Mouse (Mus musculus) MEL (cell line): ENCODE measurements around the gene Parp2. TPM values are rescaled to one million over a fixed set of nuclear protein-coding genes. Genes with fewer than 3 reads are reported as not detected.

ENCODE experiments used
- DNase-seq: peaks from one replicate; pipeline ENCODE4 v3.0.0; 2011; ENCODE audit warnings: low read depth, low spot score
- H3K27ac ChIP-seq: 2 replicates; pipeline ENCODE4 v1.5.1; 2012; ENCODE audit warnings: low read depth, mild to moderate bottlenecking, control low read depth, low read length, moderate library complexity; ENCODE audit not compliant: control insufficient read depth
- H3K27me3 ChIP-seq, 2 experiments: fragments of 150-350 bp in 1 of 2; sonication (generic) in 1 of 2; 2 replicates each; pipeline ENCODE4 v1.6.1; 2012; ENCODE audit warnings: low read length in 2 of 2, mild to moderate bottlenecking in 2 of 2, improper control_type of control experiment in 1 of 2, moderate library complexity in 1 of 2; ENCODE audit not compliant: insufficient read depth in 2 of 2, control insufficient read depth in 1 of 2
- H3K36me3 ChIP-seq, 2 experiments: 2 replicates each; pipeline ENCODE4 v1.6.1; 2012 to 2014; ENCODE audit warnings: low read length in 2 of 2, improper control_type of control experiment in 1 of 2, inconsistent platforms in 1 of 2, mild to moderate bottlenecking in 1 of 2; ENCODE audit not compliant: insufficient read depth in 2 of 2, control insufficient read depth in 1 of 2
- H3K4me1 ChIP-seq, 2 experiments: fragments of 150-350 bp in 1 of 2; sonication (generic) in 1 of 2; 2 replicates each; pipeline ENCODE4 v1.6.1; 2012; ENCODE audit warnings: low read length in 2 of 2, improper control_type of control experiment in 1 of 2, mild to moderate bottlenecking in 1 of 2; ENCODE audit not compliant: insufficient read depth in 2 of 2, control insufficient read depth in 1 of 2
- H3K4me3 ChIP-seq, 2 experiments: fragments of 150-350 bp in 1 of 2; sonication (generic) in 1 of 2; 2 replicates each; pipeline ENCODE4 v1.5.1; 2012; ENCODE audit warnings: low read depth in 2 of 2, low read length in 2 of 2, mild to moderate bottlenecking in 2 of 2, moderate library complexity in 2 of 2, control low read depth in 1 of 2, improper control_type of control experiment in 1 of 2; ENCODE audit not compliant: control insufficient read depth in 1 of 2, insufficient read depth in 1 of 2
- H3K79me2 ChIP-seq: 2 replicates; pipeline ENCODE4 v1.6.1; 2012; ENCODE audit warnings: mild to moderate bottlenecking, low read length, moderate library complexity; ENCODE audit not compliant: control insufficient read depth, poor library complexity, insufficient read depth
- H3K9ac ChIP-seq: 2 replicates; pipeline ENCODE4 v1.6.1; 2012; ENCODE audit warnings: low read depth, mild to moderate bottlenecking, control low read depth, low read length, moderate library complexity; ENCODE audit not compliant: control insufficient read depth, poor library complexity, severe bottlenecking
- H3K9me3 ChIP-seq: fragments of 150-350 bp; sonication (generic); replicated peaks from 2 replicates; pipeline ENCODE4 v1.6.1; 2012; ENCODE audit warnings: mild to moderate bottlenecking, low read length, improper control_type of control experiment, moderate library complexity; ENCODE audit not compliant: insufficient read depth
- CTCF ChIP-seq, 3 experiments: IDR thresholded peaks in 2 of 3; conservative IDR thresholded peaks in 1 of 3; 2 replicates each; pipeline ENCODE4 v1.5.1; 2011 to 2012; ENCODE audit warnings: low read length in 3 of 3, low read depth in 2 of 3, mild to moderate bottlenecking in 2 of 3, improper control_type of control experiment in 1 of 3, inconsistent platforms in 1 of 3, mixed read lengths in 1 of 3, moderate library complexity in 1 of 3; ENCODE audit not compliant: control insufficient read depth in 1 of 3, insufficient read depth in 1 of 3, poor library complexity in 1 of 3, severe bottlenecking in 1 of 3
- E2F4 ChIP-seq: IDR thresholded peaks from 2 replicates; pipeline ENCODE4 v1.6.1; 2011; ENCODE audit warnings: low read depth, low read length, improper control_type of control experiment, borderline replicate concordance
- EP300 ChIP-seq, 2 experiments: IDR thresholded peaks; 2 replicates each; pipeline ENCODE4 v1.6.1; 2011; ENCODE audit warnings: improper control_type of control experiment in 2 of 2, low read length in 2 of 2, low read depth in 1 of 2, mild to moderate bottlenecking in 1 of 2
- GATA1 ChIP-seq: IDR thresholded peaks from 2 replicates; pipeline ENCODE4 v1.6.1; 2011; ENCODE audit warnings: low read depth, low read length, improper control_type of control experiment
- HCFC1 ChIP-seq: IDR thresholded peaks from 2 replicates; pipeline ENCODE4 v1.6.1; 2012; ENCODE audit warnings: low read depth, mild to moderate bottlenecking, inconsistent platforms, low read length, improper control_type of control experiment, moderate library complexity
- MAZ ChIP-seq: IDR thresholded peaks from 2 replicates; pipeline ENCODE4 v1.6.1; 2012; ENCODE audit warnings: low read depth, mild to moderate bottlenecking, inconsistent platforms, low read length, improper control_type of control experiment
- MEF2A ChIP-seq: IDR thresholded peaks from 2 replicates; pipeline ENCODE4 v1.6.1; 2014; ENCODE audit warnings: low read depth, mild to moderate bottlenecking, inconsistent platforms, low read length, improper control_type of control experiment; ENCODE audit not compliant: poor library complexity, insufficient replicate concordance, severe bottlenecking; ENCODE audit errors: extremely low read depth
- MYC ChIP-seq: IDR thresholded peaks from 2 replicates; pipeline ENCODE4 v1.6.1; 2011; ENCODE audit warnings: low read depth, mild to moderate bottlenecking, low read length, improper control_type of control experiment, moderate library complexity
- NRF1 ChIP-seq: IDR thresholded peaks from 2 replicates; pipeline ENCODE4 v1.6.1; 2014; ENCODE audit warnings: low read depth, mild to moderate bottlenecking, inconsistent platforms, low read length, improper control_type of control experiment, moderate library complexity; ENCODE audit not compliant: poor library complexity, insufficient read depth, severe bottlenecking
- POLR2A ChIP-seq, 2 experiments: IDR thresholded peaks; 2 replicates each; pipeline ENCODE4 v1.6.1; 2011 to 2012; ENCODE audit warnings: low read length in 2 of 2, mild to moderate bottlenecking in 2 of 2, control low read depth in 1 of 2, improper control_type of control experiment in 1 of 2, low read depth in 1 of 2, moderate library complexity in 1 of 2; ENCODE audit not compliant: control insufficient read depth in 1 of 2, insufficient read depth in 1 of 2, poor library complexity in 1 of 2
- POLR2AphosphoS2 ChIP-seq: IDR thresholded peaks from 2 replicates; pipeline ENCODE4 v1.6.1; 2011; ENCODE audit warnings: low read length, improper control_type of control experiment
- POLR2AphosphoS5 ChIP-seq: IDR thresholded peaks from 2 replicates; pipeline ENCODE4 v1.6.1; 2012; ENCODE audit warnings: low read depth, borderline replicate concordance, mild to moderate bottlenecking, inconsistent platforms, low read length, moderate library complexity, mixed read lengths
- TBP ChIP-seq: IDR thresholded peaks from 2 replicates; pipeline ENCODE4 v1.8.0; 2011; ENCODE audit warnings: low read depth, low read length, improper control_type of control experiment
- USF1 ChIP-seq: IDR thresholded peaks from 2 replicates; pipeline ENCODE4 v1.6.1; 2014; ENCODE audit warnings: low read depth, mild to moderate bottlenecking, inconsistent platforms, low read length, improper control_type of control experiment, moderate library complexity
- ZMIZ1 ChIP-seq: IDR thresholded peaks from 2 replicates; pipeline ENCODE4 v1.6.1; 2012; ENCODE audit warnings: low read depth, mild to moderate bottlenecking, inconsistent platforms, low read length, improper control_type of control experiment, moderate library complexity
- polyA plus RNA-seq, 2 experiments: library from polyadenylated mRNA; stranded (reverse) in 1 of 2; unstranded in 1 of 2; fragments of >175 nt in 1 of 2; fragments of >200 nt in 1 of 2; gene quantifications; 2 replicates each; pipeline versions ENCODE4 v1.2.1 to v1.2.4; 2012; ENCODE audit warnings: low replicate concordance in 2 of 2, low read depth in 1 of 2; ENCODE audit not compliant: insufficient read length in 2 of 2, insufficient read depth in 1 of 2, missing spikeins in 1 of 2
- total RNA-seq: library from RNA; depleted of rRNA; stranded (reverse); fragments of 300-350 nt; gene quantifications from 2 replicates; pipeline ENCODE4 v1.2.3, GENCODE M21; 2012

The Parp2 gene
- total and polyA plus RNA-seq, 3 experiments: 81.1 to 83.2 TPM; not detected in 1

GRCm38 (mm10) chr14:50796464-50796863 is 11.2 kb upstream of the Parp2 start:
- Histone ChIP-seq H3K9me3 (no peaks in the 10 kb centered on the region), H3K27me3 (no peaks in the 10 kb centered on the region), H3K36me3 (peaks cover 13 to 27% of the 10 kb centered on the region in 2 experiments)

GRCm38 (mm10) chr14:50798512-50798911 is 9.1 kb upstream of the Parp2 start:
- Histone ChIP-seq H3K27ac (peak overlapping the region; percentile 19; the same call in 1 of the 2 replicates), H3K4me1 (peaks cover 0 to 12% of the 10 kb centered on the region in 2 experiments; a peak in 2 of 4 replicates), H3K79me2 (peaks cover 37% of the 10 kb centered on the region), H3K36me3 (peaks cover 17 to 29% of the 10 kb centered on the region in 2 experiments), H3K9me3 (no peaks in the 10 kb centered on the region), H3K4me3 (no peak overlapping the region), H3K27me3 (no peaks in the 10 kb centered on the region), H3K9ac (no peak overlapping the region; the same call in 1 of the 2 replicates)
- peak; percentile 76 for DNase-seq
- TF ChIP-seq POLR2AphosphoS2: no peak
- TF ChIP-seq POLR2A (IDR thresholded peaks at IDR 0.05; ENCODE audit: control insufficient read depth in 1 of 2, insufficient read depth in 1 of 2, low read depth in 1 of 2, low read length in 2 of 2, poor library complexity in 1 of 2): peak in 1 of 2 experiments; percentile 46; a peak in 2 of 4 replicates
- TF ChIP-seq CTCF (IDR thresholded peaks at IDR 0.05 in 2 of 3, conservative IDR thresholded peaks at IDR 0.05 in 1 of 3; ENCODE audit: control insufficient read depth in 1 of 3, insufficient read depth in 1 of 3, low read depth in 2 of 3, low read length in 3 of 3, poor library complexity in 1 of 3, severe bottlenecking in 1 of 3): peak in 1 of 3 experiments; percentile 44; a peak in 1 of 6 replicates

More at GRCm38 (mm10) chr14:50796464-50796863, 11.2 kb upstream of the Parp2 start:
- Histone ChIP-seq H3K79me2 (peaks cover 17% of the 10 kb centered on the region), H3K9ac (no peak overlapping the region), H3K4me3 (no peak overlapping the region), H3K4me1 (peaks cover 0 to 12% of the 10 kb centered on the region in 2 experiments; a peak in 2 of 4 replicates), H3K27ac (no peak overlapping the region)
- no peak for TF ChIP-seq MEF2A
- no peak for TF ChIP-seq MAZ
- no peak for TF ChIP-seq TBP
- peak; percentile 56; the same call in 1 of the 2 replicates for TF ChIP-seq POLR2AphosphoS5
- TF ChIP-seq EP300 (IDR thresholded peaks at IDR 0.05; ENCODE audit: low read depth in 1 of 2, low read length in 2 of 2): no peak
- TF ChIP-seq HCFC1: no peak
- peak; percentile 64 for DNase-seq

DNA sequence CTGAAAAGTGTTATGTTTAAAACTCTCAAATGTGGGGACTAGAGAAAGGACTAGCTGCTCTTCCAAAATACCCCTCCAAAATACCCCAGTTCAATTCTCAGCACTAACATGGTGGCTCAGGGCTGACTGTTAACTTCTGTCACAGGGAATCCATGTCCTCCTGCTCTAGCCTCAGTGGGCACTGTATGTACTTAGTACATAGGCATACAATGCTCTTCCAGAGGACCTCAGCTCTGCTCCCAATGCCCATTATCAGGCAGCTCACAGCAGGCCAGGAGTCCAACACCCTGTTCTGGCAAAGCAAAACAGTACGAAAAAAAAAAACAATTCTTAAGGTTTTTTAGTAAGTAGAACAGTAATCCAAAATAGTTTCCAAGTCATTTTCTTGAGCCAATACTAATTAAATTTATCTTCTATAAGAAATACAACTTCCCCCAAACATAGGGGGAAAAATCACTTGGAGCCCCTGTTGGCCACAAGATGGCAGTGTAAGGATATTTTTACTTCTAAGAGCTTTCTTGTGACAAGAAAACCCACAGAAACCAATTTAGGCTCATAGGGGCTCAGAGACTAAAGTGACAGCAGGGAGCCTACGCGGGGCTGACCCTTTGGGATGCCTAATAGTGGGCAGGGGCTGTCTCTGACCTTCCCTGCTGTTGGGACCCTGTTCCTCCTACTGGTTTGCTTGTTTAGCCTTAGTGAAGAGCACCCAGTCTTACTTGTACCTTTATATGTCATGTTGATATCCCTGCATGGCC is 8.0 kb upstream of the Parp2 start:
- Histone ChIP-seq H3K4me3 (peak overlapping the region; percentile 7 to 24; a peak in 3 of 4 replicates), H3K27me3 (no peaks in the 10 kb centered on the region), H3K79me2 (peaks cover 48% of the 10 kb centered on the region), H3K4me1 (peaks cover 0 to 10% of the 10 kb centered on the region in 2 experiments; a peak in 2 of 4 replicates), H3K27ac (peak overlapping the region; percentile 38), H3K9ac (peak overlapping the region; percentile 62)
- DNase-seq: peak; percentile 83
- TF ChIP-seq E2F4: no peak
- no peak for TF ChIP-seq GATA1
- TF ChIP-seq TBP: no peak
- TF ChIP-seq NRF1: no peak
- no peak for TF ChIP-seq MYC
- no peak for TF ChIP-seq MAZ
- TF ChIP-seq ZMIZ1: no peak
- no peak for TF ChIP-seq USF1
- TF ChIP-seq MEF2A: no peak
- TF ChIP-seq CTCF (IDR thresholded peaks at IDR 0.05 in 2 of 3, conservative IDR thresholded peaks at IDR 0.05 in 1 of 3; ENCODE audit: control insufficient read depth in 1 of 3, insufficient read depth in 1 of 3, low read depth in 2 of 3, low read length in 3 of 3, poor library complexity in 1 of 3, severe bottlenecking in 1 of 3): peak in 1 of 3 experiments; percentile 38; a peak in 2 of 6 replicates
- TF ChIP-seq POLR2A (IDR thresholded peaks at IDR 0.05; ENCODE audit: control insufficient read depth in 1 of 2, insufficient read depth in 1 of 2, low read depth in 1 of 2, low read length in 2 of 2, poor library complexity in 1 of 2): peak in 1 of 2 experiments; percentile 8; a peak in 1 of 4 replicates
- TF ChIP-seq, all 39 proteins: peak for 2
- Histone ChIP-seq H3K36me3 (peaks cover 17 to 29% of the 10 kb centered on the region in 2 experiments), H3K9me3 (no peaks in the 10 kb centered on the region)
